Comparison of ENCODE assay signal across 12 mouse cellular contexts in genomic region chr14:15432396-15432795, GRCm38 (mm10). TPM values are rescaled to one million over a fixed set of nuclear protein-coding genes. Genes with fewer than 3 reads are reported as not detected.
"Had no signal": no experiment of that assay in that cellular context is flagged by ENCODE, and none has a peak within 500 bp of the region (broad histone marks: within the 10 kb centered on the region; RNA-seq: fewer than 3 reads in every experiment).

No protein-coding gene starts in this region.

- H3K27ac ChIP-seq: limb, embryonic 13.5 days; liver, embryonic 14.5 days; midbrain, embryonic 13.5 days had no signal

- H3K9ac ChIP-seq: limb, embryonic 13.5 days; liver, embryonic 14.5 days; midbrain, embryonic 13.5 days had no signal

- ATAC-seq: lung, postnatal 0 days; midbrain, embryonic 13.5 days had no signal

- H3K4me3 ChIP-seq: limb, embryonic 13.5 days; midbrain, embryonic 13.5 days had no signal

- H3K4me1 ChIP-seq: midbrain, embryonic 13.5 days had no signal

- H3K36me3 ChIP-seq: limb, embryonic 13.5 days; midbrain, embryonic 13.5 days had no signal

- DNase-seq: kidney, adult 9 months; kidney, postnatal 14 days; left cerebral cortex, postnatal 4 days; lung, adult 2 months; lung, postnatal 36 days; right cerebral cortex, postnatal 14 days; thymus, postnatal 36 days had no signal

- H3K4me2 ChIP-seq: limb, embryonic 13.5 days; midbrain, embryonic 13.5 days had no signal

- H3K9me3 ChIP-seq: limb, embryonic 13.5 days; midbrain, embryonic 13.5 days had no signal

RNA-seq across cellular contexts. Expression of gene Lrrc3b, which starts 6.4 kb away (rescaled TPM):
- total RNA-seq: megakaryocyte progenitor cell, adult 5-6 weeks had no signal
